Mouse (Mus musculus): ENCODE measurements around the gene Foxo6.

- TF ChIP-seq CTCF (IDR thresholded peaks at IDR 0.05; ENCODE audit: extremely low read depth, insufficient read depth, insufficient read length, insufficient replicate concordance), result no peak
- TF ChIP-seq POLR2A (IDR thresholded peaks at IDR 0.05; ENCODE audit: low read depth, low read length), result no peak
These were observed 46.0 kb downstream of the Foxo6 start for GRCm38 (mm10) chr4:120241106-120241505.

All from spleen, adult 2 months (tissue).